Mouse (Mus musculus) adrenal gland (tissue): Measurements from ENCODE around the gene Fam83b.

Experiments used
- intact Hi-C: fragments of 180-260 bp; cut with DNase I; formaldehyde crosslinking; loops from one replicate; pipeline ENCODE4 v1.15.1; 2025
- long read RNA-seq, 2 experiments: library from polyadenylated mRNA; unstranded; transcript quantifications; one replicate each; pipeline ENCODE4 v2.0.0; 2020; ENCODE audit warnings: borderline replicate concordance in 1 of 2; ENCODE audit not compliant: insufficient replicate concordance in 1 of 2

The Fam83b gene
- long read RNA-seq, experiment 1 = 0 reads
- long read RNA-seq, experiment 2 = 0 reads

GRCm38 (mm10) chr9:76566515-76567280 is at the start of gene Fam83b:
Gene Fam83b (minus strand): TSS chr9:76567116.
- intact Hi-C loops = no loop called here

GRCm38 (mm10) chr9:76614165-76614564 is 47.2 kb upstream of the Fam83b start:
- intact Hi-C loops = no loop called here

- intact Hi-C loops = no loop called here
Measured at GRCm38 (mm10) chr9:76603744-76604143, 36.8 kb upstream of the Fam83b start.

GRCm38 (mm10) chr9:76602874-76603273 is 36.0 kb upstream of the Fam83b start:
- intact Hi-C loops = no loop called here

GRCm38 (mm10) chr9:76597395-76597794 is 30.5 kb upstream of the Fam83b start:
- intact Hi-C loops = no loop called here

GRCm38 (mm10) chr9:76593841-76594240 is 26.9 kb upstream of the Fam83b start:
- intact Hi-C loops = no loop called here

- intact Hi-C loops = no loop called here
Measured at GRCm38 (mm10) chr9:76583943-76584342, 17.0 kb upstream of the Fam83b start.

GRCm38 (mm10) chr9:76581966-76582365 is 15.1 kb upstream of the Fam83b start:
- intact Hi-C loops = no loop called here

- intact Hi-C loops = no loop called here
Measured at GRCm38 (mm10) chr9:76567281-76567655, 352 bp upstream of the Fam83b start.

- intact Hi-C loops = no loop called here
Measured at GRCm38 (mm10) chr9:76565656-76566055, 1.3 kb downstream of the Fam83b start.

- intact Hi-C loops = no loop called here
Measured at GRCm38 (mm10) chr9:76564071-76564470, 2.8 kb downstream of the Fam83b start.

- intact Hi-C loops = no loop called here
Measured at GRCm38 (mm10) chr9:76562794-76563193, 4.1 kb downstream of the Fam83b start.

GRCm38 (mm10) chr9:76559240-76559639 is 7.7 kb downstream of the Fam83b start:
- intact Hi-C loops = no loop called here

GRCm38 (mm10) chr9:76553758-76554157 is 13.2 kb downstream of the Fam83b start:
- intact Hi-C loops = no loop called here

- intact Hi-C loops = no loop called here
Measured at GRCm38 (mm10) chr9:76553115-76553514, 13.8 kb downstream of the Fam83b start.

GRCm38 (mm10) chr9:76546714-76547113 is 20.2 kb downstream of the Fam83b start:
- intact Hi-C loops = no loop called here

- intact Hi-C loops = no loop called here
Measured at GRCm38 (mm10) chr9:76540684-76541083, 26.2 kb downstream of the Fam83b start.

GRCm38 (mm10) chr9:76539953-76540621 is 26.8 kb downstream of the Fam83b start:
- intact Hi-C loops = no loop called here

- intact Hi-C loops = no loop called here
Measured at GRCm38 (mm10) chr9:76539271-76539670, 27.6 kb downstream of the Fam83b start.

- intact Hi-C loops = no loop called here
Measured at GRCm38 (mm10) chr9:76536032-76536431, 30.9 kb downstream of the Fam83b start.

GRCm38 (mm10) chr9:76532403-76532802 is 34.5 kb downstream of the Fam83b start:
- intact Hi-C loops = no loop called here

GRCm38 (mm10) chr9:76531368-76531767 is 35.5 kb downstream of the Fam83b start:
- intact Hi-C loops = no loop called here

GRCm38 (mm10) chr9:76525592-76525991 is 41.3 kb downstream of the Fam83b start:
- intact Hi-C loops = no loop called here
